Mouse (Mus musculus) midbrain, embryonic 10.5 days (tissue): ENCODE measurements around the gene Epp13. TPM values are rescaled to one million over a fixed set of nuclear protein-coding genes. Genes with fewer than 3 reads are reported as not detected.
"Not testable (repeated sequence)": the region's sequence is repeated elsewhere in the genome, so short reads cannot be mapped to it uniquely, and the experiment has no call there.

ENCODE experiments used
- DNase-seq: peaks from one replicate; pipeline ENCODE4 v3.0.0-alpha.2; 2017; ENCODE audit warnings: low spot score
- H3K27ac ChIP-seq: fragments of 300-500 bp; sonication (generic); replicated peaks from 2 replicates; pipeline ENCODE4 v1.5.1; 2016; ENCODE audit warnings: mild to moderate bottlenecking
- H3K27me3 ChIP-seq: fragments of 300-500 bp; sonication (generic); 2 replicates; pipeline ENCODE4 v1.6.1; 2016; ENCODE audit warnings: low read depth, mild to moderate bottlenecking; ENCODE audit not compliant: poor library complexity, severe bottlenecking
- H3K36me3 ChIP-seq: fragments of 300-500 bp; sonication (generic); 2 replicates; pipeline ENCODE4 v1.6.1; 2016; ENCODE audit warnings: mild to moderate bottlenecking, moderate library complexity
- H3K4me1 ChIP-seq: fragments of 300-500 bp; sonication (generic); 2 replicates; pipeline ENCODE4 v1.6.1; 2016
- H3K4me3 ChIP-seq: fragments of 300-500 bp; sonication (generic); 2 replicates; pipeline ENCODE4 v1.5.1; 2016; ENCODE audit warnings: mild to moderate bottlenecking, moderate library complexity
- H3K9me3 ChIP-seq: fragments of 300-500 bp; sonication (generic); replicated peaks from 2 replicates; pipeline ENCODE4 v1.6.1; 2016; ENCODE audit warnings: mild to moderate bottlenecking
- WGBS: fragments of 180-500 bp; shearing (Covaris S2); methylation state at CpG from one replicate; pipeline ENCODE4 v1.1.7; 2016; 5-methylcytosine and 5-hydroxymethylcytosine counted together
- polyA plus RNA-seq: library from polyadenylated mRNA; unstranded; fragments of >200 nt; fragmentation: Nextera tagmentation; extraction: Ambion mirVana; gene quantifications from 2 replicates; pipeline ENCODE4 v1.2.1, GENCODE M21; 2016

The Epp13 gene
- polyA plus RNA-seq, 1 experiment from 2014 or later, result not detected

DNA sequence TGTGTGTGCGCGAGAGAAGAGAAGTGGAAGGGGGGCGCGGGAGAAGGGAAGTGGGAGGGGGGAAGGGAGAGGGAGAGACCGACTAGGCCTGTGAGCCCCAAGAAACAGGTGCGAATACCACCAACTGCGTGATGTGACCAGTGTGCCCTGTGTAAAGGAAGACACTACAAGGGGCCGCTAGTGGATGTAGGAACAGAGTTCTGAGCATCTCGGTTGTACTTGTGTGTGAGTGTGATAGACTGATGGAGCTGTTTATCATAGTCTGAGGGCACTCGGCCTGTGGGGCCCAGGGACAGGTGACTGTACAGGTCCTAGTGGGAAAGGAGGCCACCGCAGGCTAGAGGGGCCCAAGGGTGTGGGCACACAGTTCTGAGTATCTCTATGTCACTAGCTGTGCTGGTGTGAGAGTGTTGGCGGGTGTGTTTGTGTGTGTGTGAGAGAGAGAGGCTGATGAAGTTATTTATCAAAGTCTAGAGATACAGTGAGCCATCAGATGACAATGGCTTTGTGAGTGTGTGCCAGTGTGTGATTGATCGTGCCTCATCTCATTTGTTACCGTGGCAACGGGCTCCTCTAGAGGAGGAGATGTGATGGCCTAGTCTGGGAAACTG is 34.5 kb downstream of the Epp13 start:
- no peaks in the 10 kb centered on the region for H3K27me3 ChIP-seq
- H3K9me3 ChIP-seq, result no peaks in the 10 kb centered on the region
- DNase-seq, result peak; percentile 15
- peaks cover 24% of the 10 kb centered on the region for H3K4me1 ChIP-seq
- 39% methylated on average over 15 of the region's 15 CpGs for WGBS
- no peaks in the 10 kb centered on the region for H3K36me3 ChIP-seq
- H3K4me3 ChIP-seq, result peak overlapping the region; percentile 63
- H3K27ac ChIP-seq, result peak overlapping the region; percentile 83

DNA sequence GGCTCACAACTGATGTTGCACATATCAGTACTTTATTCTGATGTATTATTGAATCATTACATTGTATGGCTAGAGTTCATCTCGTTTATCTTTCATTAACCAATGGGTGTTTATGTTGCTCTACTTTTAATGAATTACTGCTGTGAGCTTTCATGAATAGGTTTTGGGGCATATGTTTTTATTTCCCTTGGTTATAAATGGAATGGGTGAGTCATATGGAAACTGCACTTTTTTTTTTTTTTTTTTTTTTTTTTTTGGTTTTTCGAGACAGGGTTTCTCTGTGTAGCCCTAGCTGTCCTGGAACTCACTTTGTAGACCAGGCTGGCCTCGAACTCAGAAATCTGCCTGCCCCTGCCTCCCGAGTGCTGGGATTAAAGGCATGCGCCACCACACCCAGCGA is 38.6 kb downstream of the Epp13 start:
- not testable (repeated sequence) for H3K9me3 ChIP-seq, H3K27ac ChIP-seq, H3K27me3 ChIP-seq, H3K4me3 ChIP-seq, DNase-seq
- peaks cover 32% of the 10 kb centered on the region for H3K36me3 ChIP-seq
- H3K4me1 ChIP-seq, result peaks cover 13% of the 10 kb centered on the region
- WGBS, result 88% methylated on average over 6 of the region's 6 CpGs

DNA sequence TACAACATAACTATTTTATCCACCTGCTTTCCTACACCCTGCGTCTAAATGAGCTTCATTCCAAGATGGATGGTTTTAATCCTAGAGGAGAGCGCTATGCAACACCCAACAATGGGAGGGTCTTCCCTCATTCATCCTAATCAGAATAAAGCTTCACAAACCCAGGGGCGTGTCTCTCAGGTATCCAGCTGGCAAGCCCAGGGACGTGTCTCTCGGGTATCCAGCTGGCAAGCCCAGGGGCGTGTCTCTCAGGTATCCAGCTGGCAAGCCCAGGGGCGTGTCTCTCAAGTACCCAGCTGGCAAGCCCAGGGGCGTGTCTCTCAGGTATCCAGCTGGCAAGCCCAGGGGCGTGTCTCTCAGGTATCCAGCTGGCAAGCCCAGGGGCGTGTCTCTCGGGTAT is 48.3 kb downstream of the Epp13 start:
- H3K27me3 ChIP-seq, H3K27ac ChIP-seq, H3K4me3 ChIP-seq, H3K4me1 ChIP-seq, DNase-seq: not testable (repeated sequence)
- peaks cover 13% of the 10 kb centered on the region for H3K9me3 ChIP-seq
- WGBS, result 77% methylated on average over 11 of the region's 11 CpGs
- H3K36me3 ChIP-seq, result peaks cover 47% of the 10 kb centered on the region

DNA sequence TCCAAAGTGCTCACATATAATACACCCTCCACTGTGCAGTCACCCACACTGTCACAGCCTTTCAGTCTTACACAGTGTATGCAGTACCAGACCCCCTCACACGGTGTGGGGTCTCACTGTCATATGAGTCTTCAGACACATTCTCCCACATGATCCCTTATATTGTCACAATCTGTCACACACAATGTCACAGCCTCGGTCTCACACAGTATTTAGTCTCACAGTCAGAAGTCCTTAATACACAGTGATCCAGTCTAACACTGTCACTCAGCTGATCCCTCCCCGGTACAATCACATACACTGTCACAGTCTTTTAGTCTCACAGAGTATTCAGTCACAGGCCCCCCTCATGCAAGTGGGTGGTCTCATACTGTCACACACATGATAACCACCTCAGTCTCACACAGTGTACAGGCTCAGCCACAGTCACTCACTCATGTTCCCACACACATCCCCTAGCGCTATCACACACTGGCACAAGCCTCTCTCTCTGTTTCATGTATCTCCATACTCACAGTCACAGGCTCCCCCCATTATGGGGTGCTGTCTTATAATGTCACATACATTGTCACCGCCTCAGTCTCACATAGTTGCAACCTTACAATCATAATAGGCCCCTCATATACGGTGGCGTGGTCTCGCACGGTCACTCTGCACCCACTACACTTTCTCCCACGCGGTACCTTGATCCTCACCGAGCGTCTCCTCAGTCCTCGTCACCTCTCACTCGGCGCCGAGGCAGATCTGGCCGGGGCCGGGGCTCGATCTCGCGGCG is 78.1 kb downstream of the Epp13 start:
- WGBS, result 23% methylated on average over 23 of the region's 23 CpGs

DNA sequence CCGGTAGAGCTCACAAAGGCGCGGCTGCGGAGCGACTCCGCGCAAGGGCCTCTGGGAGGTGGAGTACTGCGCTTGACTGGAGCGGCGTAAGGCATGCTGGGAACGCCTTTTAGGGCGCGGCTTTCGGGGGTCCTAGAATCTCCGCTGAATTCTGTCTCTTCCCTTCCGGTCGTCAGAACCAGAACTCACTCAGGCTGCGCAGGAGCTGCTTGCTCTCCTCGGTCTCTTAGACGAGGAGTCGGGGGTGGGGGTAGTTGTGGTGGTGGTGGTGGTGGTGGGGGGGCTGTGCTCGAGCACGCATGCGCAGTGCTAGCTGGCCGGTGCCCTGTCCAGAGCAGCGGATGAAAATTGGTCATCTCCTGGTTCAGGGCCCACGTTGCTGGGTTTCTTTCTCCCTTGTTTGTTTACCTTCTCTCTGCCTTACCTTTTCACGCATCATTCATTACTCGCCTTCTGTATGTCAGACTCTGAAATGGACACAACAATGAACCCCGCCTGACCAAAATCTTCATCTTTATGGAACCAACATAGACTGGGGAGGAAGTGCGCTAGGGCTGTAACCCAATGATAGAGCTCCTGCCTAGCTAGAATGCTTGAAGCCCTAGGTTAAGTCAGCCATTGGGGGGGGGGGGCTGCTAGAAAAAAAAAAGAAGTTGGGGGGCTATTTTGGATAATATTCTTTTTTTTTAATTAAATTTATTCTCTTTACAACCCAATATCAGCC is 78.9 kb downstream of the Epp13 start, which contains the start of gene Zfp583:
Zfp583 (minus strand) TSS at position 53 of the 724 bp plus-strand sequence.
- WGBS, result 5% methylated on average over 31 of the region's 31 CpGs
- Histone ChIP-seq H3K36me3 (no peaks in the 10 kb centered on the region), H3K4me3 (peak within 1 kb of the TSS; percentile 63), H3K27ac (peak within 1 kb of the TSS; percentile 90), H3K27me3 (no peaks in the 10 kb centered on the region), H3K9me3 (peaks cover 7% of the 10 kb centered on the region; the same call in 1 of the 2 replicates), H3K4me1 (peaks cover 18% of the 10 kb centered on the region)
- DNase-seq, result peak; percentile 84

More for the DNA sequence above, 78.1 kb downstream of the Epp13 start:
- H3K9me3 ChIP-seq, result peaks cover 7% of the 10 kb centered on the region; the same call in 1 of the 2 replicates
- peak overlapping the region; percentile 63 for H3K4me3 ChIP-seq
- H3K4me1 ChIP-seq, result peaks cover 18% of the 10 kb centered on the region
- H3K27ac ChIP-seq, result peak overlapping the region; percentile 90
- no peaks in the 10 kb centered on the region for H3K27me3 ChIP-seq
- peak; percentile 17 for DNase-seq
- H3K36me3 ChIP-seq, result no peaks in the 10 kb centered on the region

Other genes starting within 250 kb of the Epp13 start
- not detected in 2 replicates for gene Vmn1r65, start 241.7 kb upstream of the Epp13 start, polyA plus RNA-seq
- not detected in 2 replicates for gene Nlrp4c, start 207.5 kb upstream of the Epp13 start, polyA plus RNA-seq
- gene Zfp787, start 96.7 kb upstream of the Epp13 start, polyA plus RNA-seq, result 25.0 and 27.3 TPM in 2 replicates
- gene Zfp444, start 80.5 kb upstream of the Epp13 start, polyA plus RNA-seq, result 81.8 and 86.1 TPM in 2 replicates
- not detected in 2 replicates for gene Galp, start 55.6 kb upstream of the Epp13 start, polyA plus RNA-seq
- gene Zscan5b, start 30.4 kb upstream of the Epp13 start, polyA plus RNA-seq, result not detected in 2 replicates
- 6.3 and 7.7 TPM in 2 replicates for gene Zfp667, start 33.9 kb downstream of the Epp13 start, polyA plus RNA-seq
- gene Zfp583, start 78.6 kb downstream of the Epp13 start, polyA plus RNA-seq, result 5.2 and 8.0 TPM in 2 replicates
- 2.9 and 3.9 TPM in 2 replicates for gene Gm3854, start 91.0 kb downstream of the Epp13 start, polyA plus RNA-seq
- 1.8 and 2.7 TPM in 2 replicates for gene Zfp78, start 110.6 kb downstream of the Epp13 start, polyA plus RNA-seq
- 10.2 and 12.7 TPM in 2 replicates for gene Zfp28, start 130.6 kb downstream of the Epp13 start, polyA plus RNA-seq
- gene Smim17, start 146.0 kb downstream of the Epp13 start, polyA plus RNA-seq, result 0.48 and 0.91 TPM in 2 replicates
- not detected in 2 replicates for gene Gm20715, start 157.6 kb downstream of the Epp13 start, polyA plus RNA-seq
- 0.19 TPM in 1 of 2 replicates, not detected in the other for gene Olfr1344, start 186.0 kb downstream of the Epp13 start, polyA plus RNA-seq
- gene Olfr1336, start 203.5 kb downstream of the Epp13 start, polyA plus RNA-seq, result not detected in 2 replicates
- gene Olfr1346, start 214.4 kb downstream of the Epp13 start, polyA plus RNA-seq, result not detected in 2 replicates
- not detected in 2 replicates for gene Olfr5, start 234.2 kb downstream of the Epp13 start, polyA plus RNA-seq
- gene Olfr1347, start 247.0 kb downstream of the Epp13 start, polyA plus RNA-seq, result not detected in 2 replicates